Mouse (Mus musculus) right cerebral cortex, postnatal 4 days (tissue): ENCODE data around the gene Sez6l.

Source experiments
- DNase-seq: peaks from one replicate; pipeline ENCODE4 v3.0.0-alpha.2; 2022

The Sez6l gene

DNA sequence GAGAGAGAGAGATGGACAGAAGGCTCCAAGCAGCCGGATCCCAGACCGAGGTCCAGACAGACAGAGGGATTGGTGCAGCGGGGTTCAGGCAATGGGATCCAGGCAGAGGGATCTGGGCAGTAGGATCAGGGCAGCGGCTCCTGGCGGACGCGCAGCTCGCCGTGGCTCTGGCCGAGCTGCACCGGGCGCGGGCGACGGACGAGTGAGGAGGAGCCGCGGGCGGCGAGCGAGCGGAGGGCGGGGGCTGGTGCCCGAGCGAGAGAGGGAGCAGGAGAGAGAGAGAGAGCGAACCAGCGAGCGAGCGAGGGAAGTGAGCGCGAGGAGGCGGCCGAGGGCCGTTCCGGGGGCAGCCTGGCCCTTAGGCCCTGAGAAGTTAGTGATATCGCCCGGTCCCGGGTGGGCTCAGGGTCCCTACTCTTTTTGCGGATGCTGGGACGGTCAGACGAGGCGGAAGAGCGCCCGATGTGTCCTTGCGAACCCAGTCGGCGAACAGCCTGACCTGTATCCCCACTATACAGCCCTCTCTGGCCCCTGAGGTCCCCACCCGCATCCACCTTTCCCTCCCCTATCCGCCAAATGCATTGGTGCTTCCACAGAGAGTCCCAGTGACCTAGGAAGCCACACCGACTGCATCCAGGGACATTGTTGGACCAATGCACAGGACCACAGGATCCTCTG, at the start of gene Sez6l:
Gene Sez6l (minus strand): TSS at position 193 of the 678 bp plus-strand sequence.
- DNase-seq: peak; percentile 78

- no peak for DNase-seq
Observed at GRCm38 (mm10) chr5:112625555-112626160, 48.7 kb upstream of the Sez6l start.

DNA sequence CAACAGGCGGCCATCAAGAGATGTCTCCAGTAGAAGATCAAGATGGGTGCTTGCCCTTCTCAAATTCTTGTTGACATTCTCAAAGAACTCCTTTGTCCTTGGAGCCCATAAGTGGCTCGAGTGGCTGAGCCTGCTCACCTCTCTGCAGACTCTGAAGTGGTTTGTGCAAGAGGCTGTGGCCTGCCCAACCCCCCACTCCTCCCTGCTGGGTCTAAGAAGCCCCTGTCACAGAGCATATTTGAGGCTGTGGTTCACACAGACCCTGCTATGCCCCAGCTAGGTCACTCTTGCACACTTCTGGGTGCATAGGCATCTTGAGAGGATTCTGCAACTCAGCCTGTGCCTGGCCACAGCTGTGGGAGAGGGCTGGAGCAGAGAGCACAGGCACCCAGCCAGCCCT, 46.0 kb upstream of the Sez6l start:
- DNase-seq: no peak

DNA sequence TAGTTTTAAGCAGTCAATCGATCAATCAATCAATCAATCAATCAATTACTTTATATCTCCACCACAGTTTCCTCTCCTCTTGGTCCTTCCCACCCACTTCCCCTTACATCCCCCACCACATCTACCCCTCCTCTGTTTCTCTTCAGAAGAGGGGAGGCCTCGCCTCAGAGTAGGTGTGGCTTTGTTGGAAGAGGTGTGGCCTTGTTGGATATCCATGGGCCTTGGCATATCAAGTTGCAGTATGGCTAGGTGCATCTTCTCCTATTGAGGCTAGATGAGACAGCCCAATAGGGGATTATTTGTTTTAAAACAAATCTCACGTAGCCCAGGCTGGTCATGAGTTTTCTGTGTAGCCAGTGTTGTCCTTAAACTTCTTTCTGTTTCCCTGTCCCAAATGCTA, 43.3 kb upstream of the Sez6l start:
- no peak for DNase-seq

DNA sequence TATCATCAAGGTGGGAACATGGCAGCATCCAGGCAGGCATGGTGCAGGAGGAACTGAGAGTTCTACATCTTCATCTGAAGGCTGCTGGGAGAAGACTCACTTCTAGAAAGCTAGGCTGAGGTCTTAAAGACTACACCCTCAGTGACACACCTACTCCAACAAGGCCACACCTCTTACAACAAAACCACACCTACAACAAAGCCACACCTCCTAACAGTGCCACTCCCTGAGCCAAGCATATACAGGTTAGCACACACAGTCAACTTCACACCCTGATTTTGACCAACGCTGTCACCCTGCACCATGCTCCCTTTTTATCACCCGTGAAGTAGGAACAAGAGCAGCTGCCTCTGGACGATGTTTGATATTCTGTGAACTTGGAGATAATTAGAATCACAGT, 42.4 kb upstream of the Sez6l start:
- DNase-seq: no peak

DNA sequence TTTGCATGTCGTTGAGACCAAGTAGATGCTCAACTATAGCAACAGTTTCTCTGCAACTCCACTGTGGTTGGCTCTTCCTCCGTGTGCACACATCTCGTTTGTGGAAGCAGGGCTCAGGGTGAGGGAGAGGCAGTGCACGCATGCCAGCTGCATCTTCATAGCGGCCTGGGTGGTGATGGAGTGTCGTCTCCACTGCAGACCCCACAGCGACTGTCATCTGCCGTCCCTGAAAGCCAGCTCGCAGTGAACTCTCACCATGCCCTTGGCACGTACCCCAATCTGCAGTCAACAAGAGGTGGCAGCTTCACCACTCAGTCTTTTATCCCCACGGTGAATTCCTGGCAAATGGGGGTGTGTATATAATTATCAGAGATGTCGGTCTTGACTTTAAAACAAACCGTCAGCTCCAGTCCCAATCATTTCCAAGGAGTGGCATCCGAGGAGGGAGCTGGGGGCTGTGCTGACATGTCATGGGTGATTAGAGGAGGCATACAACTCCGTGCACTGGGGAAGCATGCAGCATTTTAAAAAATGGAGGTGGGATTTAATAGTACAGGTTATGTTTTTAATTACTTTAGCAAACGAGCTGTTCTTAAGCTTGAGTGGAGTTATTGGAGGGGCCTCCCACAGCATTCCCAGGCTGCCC, 40.7 kb upstream of the Sez6l start:
- no peak for DNase-seq

DNA sequence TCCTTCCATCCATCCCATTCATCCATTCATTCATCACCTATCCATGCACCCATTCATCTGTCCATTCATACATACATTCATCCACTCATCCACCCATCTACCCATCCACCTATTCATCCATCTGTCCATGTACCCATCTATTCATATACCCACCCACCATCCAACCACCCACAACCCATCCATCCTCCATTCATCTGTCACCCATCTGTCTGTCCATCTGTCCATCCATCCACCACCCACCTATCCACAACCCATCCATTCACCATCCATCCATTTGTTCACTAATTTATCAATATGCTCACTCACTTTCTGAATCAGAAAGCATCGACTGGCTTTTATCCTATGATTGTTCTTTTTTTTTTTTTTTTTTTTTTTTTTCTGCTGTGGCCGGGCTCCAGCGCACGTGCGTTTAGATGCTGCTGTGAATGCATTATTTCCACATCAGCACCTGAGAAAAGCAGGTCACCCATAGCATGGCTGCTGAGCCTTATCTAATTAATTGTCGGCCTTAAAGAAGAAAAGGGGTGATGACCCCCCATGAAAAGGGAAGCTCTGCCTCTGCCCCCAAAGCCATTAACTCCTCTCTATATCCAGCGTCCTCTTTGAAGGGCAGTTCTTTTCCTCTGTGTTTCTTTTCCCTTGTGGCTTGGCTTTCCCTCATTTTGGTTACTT, 39.1 kb upstream of the Sez6l start:
- no peak for DNase-seq

GRCm38 (mm10) chr5:112607867-112608516, 31.0 kb upstream of the Sez6l start:
- DNase-seq: no peak

- no peak for DNase-seq
Observed at GRCm38 (mm10) chr5:112607119-112607518, 30.1 kb upstream of the Sez6l start.

DNA sequence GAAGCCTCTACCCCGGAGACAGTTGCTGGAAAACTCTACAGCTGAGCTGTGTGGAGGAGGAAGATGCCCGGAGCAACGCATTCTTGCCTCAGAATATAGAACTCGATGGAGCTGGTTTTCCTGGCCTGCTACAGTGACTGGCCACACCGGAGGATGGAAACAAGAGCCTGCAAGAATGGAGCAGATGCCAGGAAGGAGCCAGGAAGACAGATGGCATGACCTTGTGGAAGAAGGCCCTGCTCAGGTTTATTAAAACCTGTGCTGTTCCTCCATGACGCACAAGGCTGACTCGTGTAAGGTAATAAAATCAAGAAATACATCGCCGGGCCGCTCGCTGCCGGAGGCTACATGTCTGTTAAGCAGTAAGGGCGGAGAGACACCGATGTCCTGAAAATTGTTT, 28.4 kb upstream of the Sez6l start:
- no peak for DNase-seq

GRCm38 (mm10) chr5:112604251-112604650, 27.3 kb upstream of the Sez6l start:
- no peak for DNase-seq

- DNase-seq: no peak
Observed at GRCm38 (mm10) chr5:112603594-112603993, 26.6 kb upstream of the Sez6l start.

DNA sequence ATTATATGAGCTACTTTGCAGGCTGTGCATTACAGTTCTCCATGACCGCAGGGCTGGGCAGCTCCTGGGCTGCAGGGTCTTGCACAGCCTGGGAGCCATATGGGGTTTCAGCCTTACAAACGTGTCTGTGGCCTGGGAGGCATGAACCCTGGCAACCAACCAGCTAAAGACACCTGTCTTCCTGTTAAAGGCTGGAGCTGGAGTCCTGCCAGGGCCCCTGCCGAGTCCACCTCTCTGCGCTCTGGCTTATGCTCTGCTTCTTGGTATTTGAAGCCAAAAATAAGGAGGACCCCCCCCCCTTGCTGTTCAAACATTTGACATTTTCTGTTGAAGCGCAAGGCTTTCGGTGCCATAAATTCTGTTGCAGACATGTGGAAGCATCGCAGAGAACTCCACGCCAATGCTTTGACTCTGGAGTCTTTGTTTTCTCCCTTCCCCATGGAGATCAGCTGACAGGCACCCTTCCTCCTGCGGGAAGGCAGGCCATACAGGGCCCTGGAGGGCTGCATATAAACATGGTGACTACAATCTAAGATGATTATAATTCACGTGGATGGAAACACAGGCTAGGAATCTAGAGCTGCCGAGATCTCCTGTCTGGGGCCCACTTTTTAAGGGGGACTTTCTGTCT, 23.4 kb upstream of the Sez6l start:
- peak; percentile 46 for DNase-seq

DNA sequence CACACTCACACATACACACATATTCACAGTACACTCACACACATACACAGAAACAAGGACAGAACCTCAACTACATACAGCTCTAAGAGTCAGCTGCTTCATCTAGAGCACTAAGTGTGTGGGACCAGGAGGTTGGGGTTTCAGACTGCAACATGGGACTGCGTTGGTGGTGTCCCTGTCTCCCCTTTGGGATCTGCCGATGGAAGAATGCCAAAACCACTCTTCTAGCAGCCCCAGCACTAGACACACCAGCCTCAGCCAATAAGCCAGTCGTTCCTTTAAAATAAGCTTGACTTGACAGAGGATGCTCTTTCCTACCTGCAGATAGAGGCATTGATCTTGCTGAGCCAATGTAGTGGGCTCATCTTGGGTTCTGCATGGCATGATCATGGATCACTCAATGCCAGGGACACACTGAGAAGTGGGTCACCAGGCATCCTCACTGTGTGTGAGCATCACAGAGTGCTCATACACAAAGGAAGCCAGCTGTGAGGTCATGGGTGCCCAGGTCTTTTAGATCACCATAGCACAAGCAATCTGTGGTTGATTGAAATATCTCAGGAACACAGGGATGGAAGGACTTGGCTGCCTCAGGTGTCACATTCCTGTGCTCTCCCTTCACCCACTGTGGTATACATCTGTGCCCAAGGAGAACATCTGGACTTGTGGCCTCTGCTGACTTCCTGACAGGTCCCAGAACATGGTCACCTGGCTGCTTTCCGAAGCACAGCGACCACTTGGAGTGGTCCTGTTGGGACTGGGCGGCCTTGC, 22.7 kb upstream of the Sez6l start:
- DNase-seq: no peak

GRCm38 (mm10) chr5:112597876-112598275, 20.9 kb upstream of the Sez6l start:
- DNase-seq: peak; percentile 62

DNA sequence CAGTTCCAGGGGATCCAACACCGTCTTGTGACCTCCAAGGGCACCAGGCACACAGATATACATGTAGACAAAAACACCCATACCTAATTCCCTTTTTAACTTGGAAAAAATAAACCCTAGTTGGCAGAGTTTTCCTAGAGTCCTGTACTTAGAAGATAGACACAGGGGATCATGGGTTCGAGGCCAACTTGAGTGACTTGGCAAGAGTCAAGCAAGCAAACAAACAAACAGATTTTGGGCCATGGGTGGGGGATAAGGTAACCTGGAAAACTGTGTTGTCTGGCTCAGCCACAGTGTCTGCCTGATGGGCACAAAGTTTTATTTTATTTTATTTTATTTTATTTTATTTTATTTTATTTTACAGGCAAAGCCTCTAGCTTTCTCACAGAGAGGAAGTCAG, 20.3 kb upstream of the Sez6l start:
- no peak for DNase-seq

DNA sequence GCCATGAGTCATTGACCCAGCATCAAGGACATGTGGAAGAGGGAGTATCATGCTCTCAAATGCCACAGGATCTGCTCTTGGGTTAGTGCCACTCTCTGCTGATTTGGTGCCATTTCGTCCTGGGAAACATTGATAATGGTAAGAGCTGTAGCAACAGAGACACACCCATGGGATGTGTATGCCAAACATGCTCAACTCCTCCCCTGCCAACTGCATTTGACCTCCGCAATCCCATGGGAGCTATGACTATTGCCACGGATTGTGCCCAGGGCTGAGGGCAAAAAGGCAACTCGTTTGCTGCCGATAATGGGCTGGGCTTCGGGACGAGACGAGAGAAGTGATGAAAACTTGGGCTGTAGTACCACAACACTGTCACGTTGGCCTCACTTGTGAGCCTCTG, 19.7 kb upstream of the Sez6l start:
- no peak for DNase-seq

DNA sequence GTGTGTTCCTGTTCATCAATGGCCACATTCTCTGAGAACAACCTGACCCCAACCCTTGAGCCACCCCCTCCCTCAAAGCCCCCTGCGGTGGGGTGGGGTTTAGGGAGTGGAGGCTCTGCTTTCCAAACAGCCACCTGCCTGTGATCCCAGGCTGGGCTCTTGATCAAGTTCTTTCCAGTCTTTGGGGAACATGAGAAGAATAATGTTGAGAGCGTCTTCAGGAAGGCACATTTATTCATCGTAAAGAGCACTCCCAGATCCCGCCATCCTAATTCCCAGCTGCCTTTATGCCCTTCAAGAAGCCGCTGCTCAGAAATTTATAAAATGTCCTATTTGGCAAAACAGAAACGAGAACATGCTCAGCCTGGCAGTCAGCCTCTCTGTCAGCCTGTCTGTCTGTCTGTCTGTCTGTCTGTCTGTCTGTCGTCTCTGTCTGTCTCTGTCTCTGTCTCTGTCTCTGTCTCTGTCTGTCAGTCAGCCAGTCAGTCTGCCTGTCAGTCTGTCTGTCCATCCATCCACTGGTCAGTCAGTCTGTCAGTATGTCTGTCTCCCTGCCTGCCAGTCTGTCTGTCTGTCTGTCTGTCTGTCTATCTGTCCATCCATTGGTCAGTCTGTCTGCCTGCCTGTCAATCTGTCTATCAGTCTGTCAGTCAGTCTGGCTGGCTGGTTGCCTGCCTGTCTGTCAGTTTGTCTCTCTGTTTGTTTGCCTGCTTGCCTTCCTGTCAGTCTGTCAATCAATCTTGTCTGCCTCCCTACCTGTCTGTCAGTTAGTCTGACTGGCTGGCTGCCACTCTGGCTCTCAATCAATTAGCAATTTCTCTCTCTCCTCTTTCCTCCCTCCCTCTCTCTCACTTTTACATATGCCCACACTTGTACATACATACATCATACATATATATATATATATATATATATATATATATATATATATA, 19.0 kb upstream of the Sez6l start:
- no peak for DNase-seq

GRCm38 (mm10) chr5:112591706-112592105, 14.7 kb upstream of the Sez6l start:
- DNase-seq: no peak

GRCm38 (mm10) chr5:112586071-112586470, 9.1 kb upstream of the Sez6l start:
- DNase-seq: no peak
